In genomic region chr5:102726985-102727384, GRCm38 (mm10) we compare ENCODE assay signal across 9 mouse cellular contexts.
DNase-seq lines count a peak whose midpoint lies in the region.
"Had no signal": no experiment of that assay in that cellular context is flagged by ENCODE, and none has a peak within 500 bp of the region (broad histone marks: within the 10 kb centered on the region; RNA-seq: fewer than 3 reads in every experiment).

No protein-coding gene starts in this region.

- intact Hi-C loops in heart, postnatal 25 days (cut with DNase I), result no loop called here
- intact Hi-C loops in left cerebral cortex, postnatal 14 days (cut with DNase I), result no loop called here

- peak; percentile 17 for DNase-seq in heart, postnatal 4 days
- no peak for DNase-seq in heart, postnatal 25 days (ENCODE audit: low spot score)
- peak; percentile 46 for DNase-seq in lung, postnatal 10 days
- no peak for DNase-seq in lung, postnatal 14 days
- DNase-seq in brain, adult 2 months (ENCODE audit: low read depth, low spot score), result peak; percentile 20
- DNase-seq in mesoderm, embryonic 11.5 days (ENCODE audit: low read depth, low spot score), result peak; percentile 87
- no peak for DNase-seq in left cerebral cortex, postnatal 14 days (ENCODE audit: low spot score in 2 of 2)
- DNase-seq: cerebellum, adult 9-10 months; layer of hippocampus, adult 9-11 months had no signal

Comparison
In these comparisons a context has a peak if more than half of its experiments do, and no peak if none do; other contexts are left out.
1. DNase-seq: peak in heart, postnatal 4 days (single experiment), lung, postnatal 10 days (single experiment), brain, adult 2 months (single experiment) and mesoderm, embryonic 11.5 days (single experiment); none in heart, postnatal 25 days (single experiment), lung, postnatal 14 days (single experiment) and left cerebral cortex, postnatal 14 days (0 of 2).